Mouse (Mus musculus): ENCODE measurements at regions not wholly inside any gene's neighbourhood (a gene's known extent, or its start where the extent isn't known, plus 50 kb on each side); places are given as distances from the start of the nearest gene placed in this dataset.

DNA sequence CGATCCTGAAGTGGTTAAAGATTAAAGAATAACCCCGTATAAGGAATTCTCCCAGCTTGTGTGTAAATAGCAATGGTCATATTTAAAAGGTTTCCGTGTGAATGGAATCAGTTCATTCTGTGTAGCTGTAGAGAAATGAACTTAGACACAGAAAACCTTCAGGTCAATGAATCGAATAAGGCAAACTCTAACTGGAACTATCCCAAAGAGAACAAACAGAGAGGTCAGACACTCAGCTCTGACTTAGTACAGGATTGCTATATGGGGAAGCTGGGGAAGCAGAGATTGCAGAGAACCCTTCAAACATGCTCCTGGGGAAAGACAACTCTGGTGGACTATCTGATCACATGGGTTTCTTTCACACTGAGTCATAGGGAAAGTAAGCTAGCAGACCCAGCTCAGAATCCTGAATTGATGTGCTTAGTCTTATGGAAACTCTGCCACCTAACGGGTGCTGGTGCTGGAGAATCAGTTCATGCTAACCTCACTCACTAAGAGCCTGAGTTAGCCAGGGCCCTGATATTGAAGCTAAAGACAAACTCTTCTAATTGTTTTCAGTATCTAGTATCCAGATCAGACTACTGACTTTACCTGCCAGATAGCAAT, 145.3 kb upstream of the Rreb1 start:
- DNase-seq = no peak
- intact Hi-C loops (cut with DNase I; ENCODE audit: low total_unique reads) = no loop called here

GRCm38 (mm10) chr13:37636363-37636762, 141.8 kb upstream of the Rreb1 start:
- no peak for DNase-seq
- intact Hi-C loops (cut with DNase I; ENCODE audit: low total_unique reads) = no loop called here

DNA sequence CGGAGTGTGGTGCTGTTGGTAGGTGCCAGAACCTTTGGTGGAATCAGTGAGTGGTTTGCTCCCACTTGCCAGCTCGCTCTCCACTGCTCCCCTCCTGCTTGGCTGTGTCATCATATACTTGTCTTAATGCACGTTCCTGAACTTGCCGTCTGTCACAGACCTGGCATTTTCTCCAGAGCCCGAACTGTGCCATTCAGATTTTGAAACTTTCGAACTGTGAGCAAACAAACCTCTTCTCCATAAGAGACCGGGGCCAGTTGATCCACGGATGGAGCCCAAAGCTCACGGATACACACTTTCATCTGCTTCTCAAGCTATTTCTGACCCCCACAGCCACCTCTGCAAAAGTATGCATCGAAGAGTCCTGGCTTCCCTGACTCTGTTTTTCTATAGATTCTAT, 141.0 kb upstream of the Rreb1 start:
- intact Hi-C loops (cut with DNase I; ENCODE audit: low total_unique reads) = no loop called here
- DNase-seq = no peak

- intact Hi-C loops (cut with DNase I; ENCODE audit: low total_unique reads) = no loop called here
- DNase-seq = no peak
Measured at GRCm38 (mm10) chr13:37638071-37638511, 140.1 kb upstream of the Rreb1 start.

- intact Hi-C loops (cut with DNase I; ENCODE audit: low total_unique reads) = no loop called here
- DNase-seq = no peak
Measured at GRCm38 (mm10) chr13:37642410-37643093, 135.6 kb upstream of the Rreb1 start.

GRCm38 (mm10) chr13:37644751-37645181, 133.4 kb upstream of the Rreb1 start:
- DNase-seq = no peak
- intact Hi-C loops (cut with DNase I; ENCODE audit: low total_unique reads) = no loop called here

DNA sequence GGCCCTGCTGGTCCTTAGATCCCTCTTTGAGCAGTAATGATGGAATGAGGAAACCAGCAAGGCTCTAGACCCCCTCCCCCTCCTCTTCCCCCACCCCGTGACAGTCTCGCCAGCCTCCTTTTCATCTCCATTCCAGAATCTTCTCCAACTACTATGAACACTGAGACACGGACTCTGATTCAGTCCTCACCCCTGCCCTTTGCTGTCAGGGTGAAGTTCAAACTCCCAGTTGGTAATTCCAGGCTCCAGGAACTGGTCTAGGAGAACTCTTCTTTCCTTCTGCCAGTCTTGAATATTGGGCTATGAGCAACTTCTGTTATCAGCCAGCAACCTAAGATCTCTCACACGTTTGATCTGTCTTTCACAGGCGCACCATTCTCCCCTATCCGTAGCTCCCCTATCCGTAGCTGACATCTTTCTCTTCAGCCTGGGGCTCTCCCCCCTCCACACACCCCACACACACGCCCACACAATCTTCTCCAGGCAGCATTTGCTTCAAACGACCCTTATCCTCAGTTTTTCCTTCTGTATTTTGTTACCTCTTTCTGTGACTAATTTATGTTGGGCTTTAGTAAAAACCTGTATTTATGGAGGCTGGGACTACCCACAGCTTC, 128.6 kb upstream of the Rreb1 start:
- no peak for DNase-seq
- intact Hi-C loops (cut with DNase I; ENCODE audit: low total_unique reads) = no loop called here

GRCm38 (mm10) chr13:37651221-37651946, 126.8 kb upstream of the Rreb1 start:
- intact Hi-C loops (cut with DNase I; ENCODE audit: low total_unique reads) = no loop called here
- DNase-seq = no peak

DNA sequence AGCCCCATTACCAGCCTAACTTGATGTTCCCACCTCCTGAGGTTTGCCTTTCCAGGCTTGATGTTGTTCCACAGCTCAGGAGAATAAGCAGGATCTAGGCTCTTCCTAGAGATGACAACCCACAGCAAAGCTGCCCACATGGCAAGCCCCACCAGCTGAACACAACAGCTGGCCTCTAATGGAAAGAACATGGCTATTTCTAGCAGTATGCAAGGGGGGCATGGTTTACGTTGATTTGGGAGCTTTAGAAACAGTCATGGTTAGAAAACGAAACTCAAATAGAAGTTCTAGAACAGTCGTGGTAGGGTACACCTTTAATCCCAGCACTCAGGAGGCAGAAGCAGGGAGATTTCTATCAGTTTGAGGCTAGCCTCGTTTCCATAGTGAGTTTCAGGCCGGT, 123.5 kb upstream of the Rreb1 start:
- intact Hi-C loops (cut with DNase I; ENCODE audit: low total_unique reads) = no loop called here
- no peak for DNase-seq

DNA sequence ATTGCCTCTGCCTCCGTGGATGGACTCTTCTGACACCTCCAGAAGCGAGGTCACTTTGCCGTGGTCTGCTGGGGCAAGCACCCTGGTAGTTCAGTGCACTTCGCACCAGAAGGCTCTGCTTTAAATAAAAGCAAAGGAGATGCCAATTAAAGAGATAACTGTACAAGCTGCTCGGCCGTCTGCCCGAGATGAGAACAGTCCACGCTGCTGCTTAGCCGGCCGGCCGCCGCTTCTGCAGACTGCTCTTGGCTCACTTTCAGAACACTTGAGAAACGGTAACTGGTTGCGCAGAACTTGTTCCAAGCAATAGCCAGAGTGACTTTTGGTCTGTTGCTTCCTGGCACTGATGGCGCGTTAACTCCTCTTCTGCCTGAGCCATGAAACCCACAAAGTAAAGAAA, 121.0 kb upstream of the Rreb1 start:
- intact Hi-C loops (cut with DNase I; ENCODE audit: low total_unique reads) = no loop called here

DNA sequence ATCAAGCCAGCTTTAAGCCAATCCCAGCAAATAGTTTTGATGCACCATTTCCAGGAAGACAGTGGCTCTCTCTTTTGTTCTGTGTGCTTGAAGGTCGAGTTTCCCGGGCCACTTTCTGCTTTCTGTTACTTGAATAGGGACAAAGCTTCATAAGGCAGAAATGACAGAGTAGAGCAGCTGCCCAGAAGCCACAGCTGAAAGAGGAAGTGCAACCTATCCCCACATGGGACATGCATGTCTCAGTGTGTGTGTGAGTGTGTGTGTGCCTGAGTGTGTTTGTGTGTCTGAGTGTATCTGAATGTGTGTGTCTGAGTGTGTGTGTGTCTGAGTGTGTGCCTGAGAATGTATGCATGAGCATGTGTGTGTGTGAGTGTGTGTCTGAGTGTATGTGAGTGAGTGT, 120.2 kb upstream of the Rreb1 start:
- DNase-seq = no peak
- intact Hi-C loops (cut with DNase I; ENCODE audit: low total_unique reads) = no loop called here

More for the DNA sequence above, 121.0 kb upstream of the Rreb1 start:
- DNase-seq = peak; percentile 73

GRCm38 (mm10) chr13:37658519-37658918, 119.7 kb upstream of the Rreb1 start:
- intact Hi-C loops (cut with DNase I; ENCODE audit: low total_unique reads) = no loop called here
- DNase-seq = no peak

DNA sequence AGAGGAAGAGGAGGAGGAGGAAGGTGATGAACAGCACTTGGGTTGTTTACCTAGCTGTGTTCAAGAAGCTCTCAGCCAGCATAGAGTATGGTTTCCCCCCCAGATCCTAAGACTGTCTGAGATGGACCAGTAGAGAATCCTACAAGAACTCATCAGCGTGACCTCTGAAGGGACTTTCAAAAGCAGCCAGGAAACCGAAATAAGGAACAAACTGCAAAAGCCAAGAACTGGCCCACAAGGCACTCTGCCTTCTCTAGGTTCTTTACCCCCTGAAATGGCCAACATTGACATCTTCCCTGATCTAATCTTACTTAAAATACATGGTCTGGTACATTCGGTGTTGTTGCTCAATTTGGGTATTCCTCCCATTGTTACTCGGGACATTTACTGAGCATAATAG, 118.1 kb upstream of the Rreb1 start:
- no peak for DNase-seq
- intact Hi-C loops (cut with DNase I; ENCODE audit: low total_unique reads) = no loop called here

DNA sequence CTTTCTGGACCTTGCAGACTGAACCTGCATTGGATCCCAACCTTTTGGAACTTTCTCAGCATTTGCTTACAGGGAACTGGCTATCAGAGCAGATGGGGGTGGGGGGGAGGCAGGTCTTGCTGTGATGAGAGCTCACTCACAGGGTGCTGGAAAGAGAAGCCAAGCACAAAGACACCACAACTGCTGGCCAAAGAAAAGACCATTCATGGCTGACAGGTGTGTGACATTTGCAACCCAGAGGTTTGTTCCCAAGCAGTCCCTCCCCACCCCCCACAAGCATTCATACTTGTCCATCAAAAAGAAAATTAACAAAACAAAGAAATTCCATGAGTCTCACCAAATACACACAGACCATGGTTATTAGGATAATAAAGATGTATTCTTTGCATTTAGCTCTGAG, 117.5 kb upstream of the Rreb1 start:
- DNase-seq = no peak
- intact Hi-C loops (cut with DNase I; ENCODE audit: low total_unique reads) = no loop called here

- DNase-seq = no peak
- intact Hi-C loops (cut with DNase I; ENCODE audit: low total_unique reads) = no loop called here
Measured at GRCm38 (mm10) chr13:37664116-37664515, 114.1 kb upstream of the Rreb1 start.

GRCm38 (mm10) chr13:37666207-37667003, 111.8 kb upstream of the Rreb1 start:
- peak; percentile 57 for DNase-seq
- intact Hi-C loops (cut with DNase I; ENCODE audit: low total_unique reads) = no loop called here

- no peak for DNase-seq
- intact Hi-C loops (cut with DNase I; ENCODE audit: low total_unique reads) = no loop called here
Measured at GRCm38 (mm10) chr13:37667386-37667785, 110.8 kb upstream of the Rreb1 start.

- intact Hi-C loops (cut with DNase I; ENCODE audit: low total_unique reads) = no loop called here
Measured at GRCm38 (mm10) chr13:37667871-37668270, 110.3 kb upstream of the Rreb1 start.

DNA sequence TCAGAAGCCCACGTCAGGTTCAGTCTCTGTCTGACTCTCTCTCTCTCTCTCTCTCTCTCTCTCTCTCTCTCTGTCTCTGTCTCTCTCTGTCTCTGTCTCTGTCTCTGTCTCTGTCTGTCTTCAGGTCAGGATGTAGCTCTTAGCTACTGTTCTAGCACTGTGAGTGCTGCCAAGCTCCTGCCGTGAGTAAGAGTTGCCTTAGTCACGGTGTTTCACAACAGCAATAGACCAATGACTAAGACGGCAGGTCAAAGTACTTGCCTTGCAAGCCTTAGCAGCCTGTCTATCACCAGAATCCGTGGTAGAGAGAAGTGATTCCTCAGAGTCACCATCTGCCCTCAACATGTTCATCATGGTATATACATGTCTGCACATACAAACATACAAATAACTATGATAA, 107.1 kb upstream of the Rreb1 start:
- intact Hi-C loops (cut with DNase I; ENCODE audit: low total_unique reads) = no loop called here
- DNase-seq = no peak

More at GRCm38 (mm10) chr13:37667871-37668270, 110.3 kb upstream of the Rreb1 start:
- DNase-seq = no peak
